Mouse (Mus musculus): ENCODE data around the gene Ppid. TPM values are rescaled to one million over a fixed set of nuclear protein-coding genes. Genes with fewer than 3 reads are reported as not detected.

Ppid gene
- polyA plus RNA-seq, 1 experiment from 2014 or later: 192 TPM

GRCm38 (mm10) chr3:79575576-79576467 is 15.3 kb upstream of the Ppid start:
- no peak overlapping the region for H3K27ac ChIP-seq
- H3K9me3 ChIP-seq: no peaks in the 10 kb centered on the region

GRCm38 (mm10) chr3:79576468-79576816 is 14.7 kb upstream of the Ppid start:
- Histone ChIP-seq H3K27ac (no peak overlapping the region), H3K4me3 (no peak overlapping the region), H3K36me3 (no peaks in the 10 kb centered on the region), H3K27me3 (no peaks in the 10 kb centered on the region), H3K4me1 (peaks cover 12% of the 10 kb centered on the region), H3K4me2 (replicated peaks) (peak overlapping the region; percentile 44), H3K9ac (0 out of 2 replicates have a peak overlapping the region, but pooled peaks have one; percentile 4), H3K9me3 (no peaks in the 10 kb centered on the region)
- 7% methylated on average over 3 of the region's 3 CpGs for WGBS
- no peak for ATAC-seq (ENCODE audit: low FRiP score, low read depth)

More at GRCm38 (mm10) chr3:79575576-79576467, 15.3 kb upstream of the Ppid start:
- H3K9ac ChIP-seq: no peak overlapping the region
- no peaks in the 10 kb centered on the region for H3K27me3 ChIP-seq
- no peak overlapping the region for H3K4me3 ChIP-seq
- no peaks in the 10 kb centered on the region for H3K36me3 ChIP-seq
- WGBS: 34% methylated on average over 10 of the region's 10 CpGs
- peaks cover 12% of the 10 kb centered on the region for H3K4me1 ChIP-seq
- ATAC-seq (ENCODE audit: low FRiP score, low read depth): peak; percentile 68; the same call in 1 of the 2 replicates
- H3K4me2 ChIP-seq (replicated peaks): peak overlapping the region; percentile 44

GRCm38 (mm10) chr3:79576865-79577264 is 14.3 kb upstream of the Ppid start:
- WGBS: 37% methylated on average over 5 of the region's 5 CpGs
- no peaks in the 10 kb centered on the region for H3K36me3 ChIP-seq
- no peaks in the 10 kb centered on the region for H3K27me3 ChIP-seq
- peaks cover 12% of the 10 kb centered on the region for H3K4me1 ChIP-seq
- ATAC-seq (ENCODE audit: low FRiP score, low read depth): 0 out of 2 replicates have a peak, but pooled peaks have one; percentile 42
- H3K27ac ChIP-seq: no peak overlapping the region
- no peaks in the 10 kb centered on the region for H3K9me3 ChIP-seq
- peak overlapping the region; percentile 44; the same call in 1 of the 2 replicates for H3K4me2 ChIP-seq (replicated peaks)
- no peak overlapping the region for H3K4me3 ChIP-seq
- 0 out of 2 replicates have a peak overlapping the region, but pooled peaks have one; percentile 4 for H3K9ac ChIP-seq

GRCm38 (mm10) chr3:79577606-79578005 is 13.5 kb upstream of the Ppid start:
- 86% methylated on average over 6 of the region's 6 CpGs for WGBS
- ATAC-seq (ENCODE audit: low FRiP score, low read depth): no peak
- Histone ChIP-seq H3K4me1 (peaks cover 12% of the 10 kb centered on the region), H3K27ac (no peak overlapping the region), H3K27me3 (no peaks in the 10 kb centered on the region), H3K4me3 (no peak overlapping the region), H3K4me2 (replicated peaks) (no peak overlapping the region), H3K9ac (no peak overlapping the region), H3K36me3 (no peaks in the 10 kb centered on the region), H3K9me3 (no peaks in the 10 kb centered on the region)

- 77% methylated on average over 6 of the region's 6 CpGs for WGBS
- Histone ChIP-seq H3K9ac (no peak overlapping the region), H3K4me1 (peaks cover 12% of the 10 kb centered on the region), H3K4me3 (no peak overlapping the region), H3K36me3 (no peaks in the 10 kb centered on the region), H3K27me3 (no peaks in the 10 kb centered on the region), H3K4me2 (replicated peaks) (no peak overlapping the region), H3K27ac (no peak overlapping the region), H3K9me3 (no peaks in the 10 kb centered on the region)
- ATAC-seq (ENCODE audit: low FRiP score, low read depth): no peak
Observed at GRCm38 (mm10) chr3:79578164-79578563, 13.0 kb upstream of the Ppid start.

GRCm38 (mm10) chr3:79579891-79580575 is 11.1 kb upstream of the Ppid start:
- no peak for ATAC-seq (ENCODE audit: low FRiP score, low read depth)
- no peak overlapping the region for H3K4me3 ChIP-seq
- no peaks in the 10 kb centered on the region for H3K9me3 ChIP-seq
- H3K4me1 ChIP-seq: peaks cover 12% of the 10 kb centered on the region
- 72% methylated on average over 5 of the region's 5 CpGs for WGBS
- no peak overlapping the region for H3K4me2 ChIP-seq (replicated peaks)
- no peaks in the 10 kb centered on the region for H3K27me3 ChIP-seq
- no peaks in the 10 kb centered on the region for H3K36me3 ChIP-seq
- H3K9ac ChIP-seq: no peak overlapping the region
- H3K27ac ChIP-seq: no peak overlapping the region

GRCm38 (mm10) chr3:79586804-79587203 is 4.3 kb upstream of the Ppid start:
- no peaks in the 10 kb centered on the region for H3K9me3 ChIP-seq
- no peak overlapping the region for H3K27ac ChIP-seq
- no peak overlapping the region for H3K9ac ChIP-seq
- H3K4me2 ChIP-seq (replicated peaks): no peak overlapping the region
- H3K4me3 ChIP-seq: no peak overlapping the region
- H3K36me3 ChIP-seq: no peaks in the 10 kb centered on the region
- peak; percentile 78 for ATAC-seq (ENCODE audit: low FRiP score, low read depth)
- 5% methylated on average over 6 of the region's 6 CpGs for WGBS
- peaks cover under 1% of the 10 kb centered on the region; the same call in 1 of the 2 replicates for H3K4me1 ChIP-seq
- no peaks in the 10 kb centered on the region for H3K27me3 ChIP-seq

GRCm38 (mm10) chr3:79589671-79590070 is 1.5 kb upstream of the Ppid start:
- H3K9me3 ChIP-seq: no peaks in the 10 kb centered on the region
- WGBS: 76% methylated on average over 2 of the region's 2 CpGs
- no peak for ATAC-seq (ENCODE audit: low FRiP score, low read depth)
- no peak overlapping the region for H3K4me3 ChIP-seq
- H3K4me1 ChIP-seq: peaks cover 14% of the 10 kb centered on the region
- no peak overlapping the region for H3K27ac ChIP-seq
- H3K27me3 ChIP-seq: no peaks in the 10 kb centered on the region
- H3K36me3 ChIP-seq: peaks cover 12% of the 10 kb centered on the region
- H3K4me2 ChIP-seq (replicated peaks): no peak overlapping the region
- H3K9ac ChIP-seq: no peak overlapping the region

- peak overlapping the region; percentile 82 for H3K4me2 ChIP-seq (replicated peaks)
- 5% methylated on average over 15 of the region's 15 CpGs for WGBS
Observed at GRCm38 (mm10) chr3:79591793-79592471, 790 bp downstream of the Ppid start.

GRCm38 (mm10) chr3:79595468-79595867 is 4.3 kb downstream of the Ppid start:
- H3K9ac ChIP-seq: no peak overlapping the region
- no peak overlapping the region for H3K4me3 ChIP-seq
- H3K4me2 ChIP-seq (replicated peaks): no peak overlapping the region
- no peak overlapping the region for H3K27ac ChIP-seq
- no peaks in the 10 kb centered on the region for H3K9me3 ChIP-seq
- H3K36me3 ChIP-seq: peaks cover 61% of the 10 kb centered on the region
- H3K27me3 ChIP-seq: no peaks in the 10 kb centered on the region
- ATAC-seq (ENCODE audit: low FRiP score, low read depth): no peak
- WGBS: 89% methylated on average over 7 of the region's 7 CpGs
- peaks cover 14% of the 10 kb centered on the region for H3K4me1 ChIP-seq

More at GRCm38 (mm10) chr3:79591793-79592471, 790 bp downstream of the Ppid start:
- H3K4me1 ChIP-seq: peaks cover 14% of the 10 kb centered on the region
- H3K27me3 ChIP-seq: no peaks in the 10 kb centered on the region
- peak overlapping the region; percentile 89 for H3K27ac ChIP-seq
- H3K9me3 ChIP-seq: no peaks in the 10 kb centered on the region
- H3K36me3 ChIP-seq: peaks cover 31% of the 10 kb centered on the region
- peak; percentile 8; the same call in 1 of the 2 replicates for ATAC-seq (ENCODE audit: low FRiP score, low read depth)
- peak overlapping the region; percentile 95 for H3K9ac ChIP-seq
- H3K4me3 ChIP-seq: peak overlapping the region; percentile 91

GRCm38 (mm10) chr3:79609886-79610285 is 18.7 kb downstream of the Ppid start:
- H3K27me3 ChIP-seq: no peaks in the 10 kb centered on the region
- no peak overlapping the region for H3K4me3 ChIP-seq
- peaks cover 60% of the 10 kb centered on the region for H3K36me3 ChIP-seq
- no peak overlapping the region for H3K27ac ChIP-seq
- ATAC-seq (ENCODE audit: low FRiP score, low read depth): no peak
- 89% methylated on average over 2 of the region's 2 CpGs for WGBS
- H3K4me1 ChIP-seq: no peaks in the 10 kb centered on the region
- no peak overlapping the region for H3K9ac ChIP-seq
- H3K4me2 ChIP-seq (replicated peaks): no peak overlapping the region
- H3K9me3 ChIP-seq: peaks cover 4% of the 10 kb centered on the region; the same call in 1 of the 2 replicates

All from limb, embryonic 13.5 days (tissue).